Mouse (Mus musculus) liver, embryonic 14.5 days (tissue): ENCODE measurements at regions not wholly inside any gene's neighbourhood (a gene's known extent, or its start where the extent isn't known, plus 50 kb on each side); places are given as distances from the start of the nearest gene placed in this dataset.

Source experiments
- ATAC-seq: fragments of 200-750 bp; cut with Nextera tagmentation; 2 replicates; pipeline ENCODE4 v1.8.0; 2017; ENCODE audit warnings: moderate number of reproducible peaks, mild to moderate bottlenecking, moderate library complexity; ENCODE audit not compliant: insufficient read depth
- DNase-seq, 3 experiments: peaks; one replicate each; pipeline ENCODE4 v3.0.0-alpha.2; 2012 to 2013; ENCODE audit warnings: low read depth in 3 of 3, low spot score in 3 of 3
- H3K27ac ChIP-seq: fragments of 300-500 bp; sonication (generic); 2 replicates; pipeline ENCODE4 v1.5.1; 2014; ENCODE audit warnings: moderate library complexity, mild to moderate bottlenecking, control low read depth, inconsistent platforms
- H3K27me3 ChIP-seq: fragments of 300-500 bp; sonication (generic); 2 replicates; pipeline ENCODE4 v1.6.1; 2014; ENCODE audit warnings: mild to moderate bottlenecking, low read length, moderate library complexity; ENCODE audit not compliant: control insufficient read depth, insufficient read depth
- H3K36me3 ChIP-seq: fragments of 300-500 bp; sonication (generic); replicated peaks from 2 replicates; pipeline ENCODE4 v1.6.1; 2014; ENCODE audit warnings: low read depth; ENCODE audit not compliant: control insufficient read depth, insufficient read depth
- H3K4me1 ChIP-seq, 2 experiments: fragments of 200-500 bp in 1 of 2; fragments of 300-500 bp in 1 of 2; sonication (generic) in 1 of 2; replicated peaks; 2 replicates each; pipeline ENCODE4 v1.6.1; 2012 to 2014; ENCODE audit warnings: antibody characterized with exemption in 1 of 2, inconsistent platforms in 1 of 2, low read length in 1 of 2; ENCODE audit not compliant: control insufficient read depth in 2 of 2, insufficient read depth in 2 of 2
- H3K4me2 ChIP-seq: fragments of 300-500 bp; sonication (generic); 2 replicates; pipeline ENCODE4 v1.6.1; 2014; ENCODE audit warnings: low read depth, mild to moderate bottlenecking, control low read depth, moderate library complexity
- H3K4me3 ChIP-seq, 2 experiments: fragments of 200-500 bp in 1 of 2; fragments of 300-500 bp in 1 of 2; sonication (generic) in 1 of 2; 2 replicates each; pipeline ENCODE4 v1.5.1; 2012 to 2014; ENCODE audit warnings: low read depth in 2 of 2, low read length in 2 of 2, mild to moderate bottlenecking in 2 of 2, control low read depth in 1 of 2, inconsistent platforms in 1 of 2, moderate library complexity in 1 of 2; ENCODE audit not compliant: insufficient read depth in 1 of 2
- H3K9ac ChIP-seq: fragments of 300-500 bp; sonication (generic); replicated peaks from 2 replicates; pipeline ENCODE4 v1.6.1; 2014; ENCODE audit warnings: mild to moderate bottlenecking, control low read depth, moderate library complexity
- H3K9me3 ChIP-seq: fragments of 300-500 bp; sonication (generic); 2 replicates; pipeline ENCODE4 v1.6.1; 2016; ENCODE audit warnings: low read length, mixed read lengths; ENCODE audit not compliant: control insufficient read depth
- CTCF ChIP-seq: IDR thresholded peaks from 2 replicates; pipeline ENCODE4 v1.5.1; 2016; ENCODE audit warnings: antibody characterized with exemption, low read depth, control low read depth
- EP300 ChIP-seq: IDR thresholded peaks from 2 replicates; pipeline ENCODE4 v1.6.1; 2016; ENCODE audit warnings: antibody characterized with exemption, low read depth
- WGBS: fragments of 180-500 bp; shearing (Covaris S2); extraction: QIAGEN DNeasy Blood & Tissue Kit; methylation state at CpG from one replicate; pipeline ENCODE4 v1.1.7; 2014; ENCODE audit not compliant: insufficient replicate concordance; 5-methylcytosine and 5-hydroxymethylcytosine counted together

GRCm38 (mm10) chr15:67989428-67990272, 1488.9 kb upstream of the Lrrc6 start:
- no peak for ATAC-seq
- H3K36me3 ChIP-seq = no peaks in the 10 kb centered on the region
- no peak overlapping the region for H3K27ac ChIP-seq
- no peak for DNase-seq
- no peaks in the 10 kb centered on the region for H3K27me3 ChIP-seq
- H3K4me3 ChIP-seq = no peak overlapping the region
- TF ChIP-seq EP300 (no peak), CTCF (no peak)
- no peak overlapping the region for H3K4me2 ChIP-seq
- 62% methylated on average over 5 of the region's 5 CpGs for WGBS
- no peaks in the 10 kb centered on the region for H3K9me3 ChIP-seq
- no peak overlapping the region for H3K9ac ChIP-seq
- H3K4me1 ChIP-seq = no peaks in the 10 kb centered on the region

GRCm38 (mm10) chr15:67987941-67988340, 1487.2 kb upstream of the Lrrc6 start:
- H3K4me3 ChIP-seq = no peak overlapping the region
- 77% methylated on average over 4 of the region's 4 CpGs for WGBS

GRCm38 (mm10) chr15:67983253-67983652, 1482.5 kb upstream of the Lrrc6 start:
- no peak overlapping the region for H3K4me2 ChIP-seq
- H3K27me3 ChIP-seq = no peaks in the 10 kb centered on the region
- no peaks in the 10 kb centered on the region for H3K36me3 ChIP-seq
- no peak overlapping the region for H3K9ac ChIP-seq
- no peak overlapping the region for H3K27ac ChIP-seq
- TF ChIP-seq EP300 (no peak), CTCF (peak; percentile 41)
- no peaks in the 10 kb centered on the region for H3K4me1 ChIP-seq
- DNase-seq (no peak), ATAC-seq (no peak)
- 20% methylated on average over 1 of the region's 1 CpGs for WGBS
- no peak overlapping the region for H3K4me3 ChIP-seq
- no peaks in the 10 kb centered on the region for H3K9me3 ChIP-seq

More at GRCm38 (mm10) chr15:67987941-67988340, 1487.2 kb upstream of the Lrrc6 start:
- DNase-seq (no peak), ATAC-seq (no peak)
- H3K9ac ChIP-seq = no peak overlapping the region
- no peaks in the 10 kb centered on the region for H3K27me3 ChIP-seq
- no peak overlapping the region for H3K4me2 ChIP-seq
- H3K9me3 ChIP-seq = no peaks in the 10 kb centered on the region
- no peaks in the 10 kb centered on the region for H3K36me3 ChIP-seq
- no peak overlapping the region for H3K27ac ChIP-seq
- H3K4me1 ChIP-seq = no peaks in the 10 kb centered on the region
- no peak for TF ChIP-seq CTCF
- TF ChIP-seq EP300 = no peak

GRCm38 (mm10) chr15:67981876-67982275, 1481.2 kb upstream of the Lrrc6 start:
- H3K4me1 ChIP-seq = no peaks in the 10 kb centered on the region
- H3K9ac ChIP-seq = no peak overlapping the region
- no peak overlapping the region for H3K27ac ChIP-seq
- H3K36me3 ChIP-seq = no peaks in the 10 kb centered on the region
- no peaks in the 10 kb centered on the region for H3K27me3 ChIP-seq
- H3K9me3 ChIP-seq = no peaks in the 10 kb centered on the region
- WGBS = 75% methylated on average over 3 of the region's 3 CpGs
- no peak for TF ChIP-seq CTCF
- no peak for TF ChIP-seq EP300
- ATAC-seq (no peak), DNase-seq (no peak)
- no peak overlapping the region for H3K4me2 ChIP-seq
- no peak overlapping the region for H3K4me3 ChIP-seq

- 59% methylated on average over 3 of the region's 3 CpGs for WGBS
- no peak for TF ChIP-seq CTCF
- TF ChIP-seq EP300 = no peak
- Histone ChIP-seq H3K9me3 (no peaks in the 10 kb centered on the region), H3K27me3 (no peaks in the 10 kb centered on the region), H3K36me3 (no peaks in the 10 kb centered on the region), H3K9ac (no peak overlapping the region), H3K4me1 (no peaks in the 10 kb centered on the region), H3K4me3 (no peak overlapping the region), H3K27ac (no peak overlapping the region), H3K4me2 (no peak overlapping the region)
- DNase-seq (no peak), ATAC-seq (no peak)
These were observed 1478.7 kb upstream of the Lrrc6 start for GRCm38 (mm10) chr15:67979451-67979850.
